Mouse (Mus musculus) liver, postnatal 0 days (tissue): ENCODE data around the gene Gstt3. TPM values are rescaled to one million over a fixed set of nuclear protein-coding genes. Genes with fewer than 3 reads are reported as not detected.

Source experiments
- ATAC-seq: fragments of 200-750 bp; cut with Nextera tagmentation; 2 replicates; pipeline ENCODE4 v1.8.0; 2017; ENCODE audit warnings: mild to moderate bottlenecking, moderate library complexity
- DNase-seq: peaks from one replicate; pipeline ENCODE4 v3.0.0-alpha.2; 2016
- H3K27ac ChIP-seq: fragments of 300-500 bp; sonication (generic); 2 replicates; pipeline ENCODE4 v1.5.1; 2014; ENCODE audit warnings: antibody characterized with exemption, moderate library complexity, mild to moderate bottlenecking, low read depth
- H3K27me3 ChIP-seq: fragments of 300-500 bp; sonication (generic); 2 replicates; pipeline ENCODE4 v1.6.1; 2014; ENCODE audit warnings: low read length, control low read depth, mixed read lengths; ENCODE audit not compliant: insufficient read depth
- H3K36me3 ChIP-seq: fragments of 300-500 bp; sonication (generic); replicated peaks from 2 replicates; pipeline ENCODE4 v1.6.1; 2014; ENCODE audit warnings: mild to moderate bottlenecking, control low read depth, low read length, moderate library complexity, mixed read lengths; ENCODE audit not compliant: insufficient read depth
- H3K4me1 ChIP-seq: fragments of 300-500 bp; sonication (generic); 2 replicates; pipeline ENCODE4 v1.6.1; 2014; ENCODE audit warnings: antibody characterized with exemption, mild to moderate bottlenecking, control low read depth; ENCODE audit not compliant: insufficient read depth
- H3K4me2 ChIP-seq: fragments of 300-500 bp; sonication (generic); 2 replicates; pipeline ENCODE4 v1.6.1; 2014; ENCODE audit warnings: low read depth, mild to moderate bottlenecking, low read length, moderate library complexity, mixed read lengths
- H3K4me3 ChIP-seq: fragments of 300-500 bp; sonication (generic); 2 replicates; pipeline ENCODE4 v1.5.1; 2014; ENCODE audit warnings: low read depth, low read length
- H3K9ac ChIP-seq: fragments of 300-500 bp; sonication (generic); replicated peaks from 2 replicates; pipeline ENCODE4 v1.6.1; 2014; ENCODE audit warnings: mild to moderate bottlenecking, moderate library complexity
- H3K9me3 ChIP-seq: fragments of 300-500 bp; sonication (generic); 2 replicates; pipeline ENCODE4 v1.6.1; 2016; ENCODE audit warnings: mild to moderate bottlenecking, control low read depth, low read length, mixed read lengths
- CTCF ChIP-seq: sonication (generic); IDR thresholded peaks from 2 replicates; pipeline ENCODE4 v1.5.1; 2016; ENCODE audit warnings: antibody characterized with exemption, low read depth
- EP300 ChIP-seq: IDR thresholded peaks from 2 replicates; pipeline ENCODE4 v1.6.1; 2016; ENCODE audit warnings: antibody characterized with exemption, low read depth, mild to moderate bottlenecking
- WGBS: fragments of 180-500 bp; shearing (Covaris S2); extraction: QIAGEN DNeasy Blood & Tissue Kit; methylation state at CpG from one replicate; pipeline ENCODE4 v1.1.7; 2014; ENCODE audit not compliant: insufficient replicate concordance; 5-methylcytosine and 5-hydroxymethylcytosine counted together
- polyA plus RNA-seq: library from polyadenylated mRNA; unstranded; fragments of >200 nt; fragmentation: Nextera tagmentation; extraction: Ambion mirVana; gene quantifications from 2 replicates; pipeline ENCODE4 v1.2.1, GENCODE M21; 2015

Gene Gstt3
- polyA plus RNA-seq = 32.6 and 39.3 TPM in 2 replicates

DNA sequence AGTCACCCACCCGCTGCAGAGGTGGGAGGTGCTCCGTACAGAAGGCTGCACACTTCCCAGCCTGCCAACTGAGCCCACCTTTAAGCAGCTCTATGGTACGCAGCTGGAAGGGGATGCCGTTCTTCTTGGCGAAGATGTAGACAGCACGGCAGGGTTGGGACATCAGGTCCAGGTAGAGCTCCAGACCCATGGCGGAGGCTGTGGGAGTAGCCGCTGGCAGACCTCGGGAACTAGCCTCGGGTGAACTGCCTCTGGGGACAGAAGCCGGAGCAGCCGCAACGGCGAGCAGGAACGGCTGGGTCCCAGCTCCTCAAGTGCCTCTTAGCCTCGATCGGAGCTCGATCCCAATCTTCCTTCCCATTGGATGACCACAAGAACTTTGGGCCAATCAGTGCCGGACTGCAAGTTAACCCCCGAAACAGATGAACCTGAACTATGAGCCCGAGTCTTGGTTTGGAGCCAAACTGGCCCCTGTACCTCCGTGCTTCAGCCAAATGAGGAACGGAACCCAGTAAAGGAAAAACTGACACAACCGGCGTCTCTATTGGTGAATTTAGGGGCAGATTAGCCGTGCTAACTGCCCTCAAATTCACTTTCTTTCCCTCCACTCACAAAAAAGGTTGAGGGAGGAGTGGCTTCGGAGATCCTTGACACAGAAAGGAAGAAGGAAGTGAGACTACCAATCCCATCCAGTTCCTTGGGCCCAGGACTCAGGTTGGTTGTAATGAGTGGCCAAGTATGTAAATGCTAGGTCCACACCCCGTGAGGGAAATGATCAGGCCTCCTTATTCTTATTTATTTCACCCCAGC, at the start of gene Gstt3, which contains the start of gene Gm20441:
Gene Gstt3 (minus strand): TSS at position 646 of the 810 bp plus-strand sequence.
Gene Gm20441 (minus strand): TSS at position 186 of the 810 bp plus-strand sequence.
- Histone ChIP-seq H3K9me3 (no peaks in the 10 kb centered on the region), H3K4me1 (peaks cover 12% of the 10 kb centered on the region), H3K27me3 (peaks cover 7% of the 10 kb centered on the region; the same call in 1 of the 2 replicates)

GRCm38 (mm10) chr10:75830275-75830670, 49.1 kb upstream of the Gstt3 start:
- Histone ChIP-seq H3K4me3 (no peak overlapping the region), H3K27me3 (no peaks in the 10 kb centered on the region), H3K4me2 (no peak overlapping the region), H3K27ac (no peak overlapping the region), H3K4me1 (peaks cover 34% of the 10 kb centered on the region), H3K9ac (no peak overlapping the region), H3K9me3 (no peaks in the 10 kb centered on the region), H3K36me3 (no peaks in the 10 kb centered on the region)
- WGBS = 68% methylated on average over 2 of the region's 2 CpGs
- no peak for DNase-seq
- TF ChIP-seq CTCF (no peak), EP300 (no peak)
- no peak for ATAC-seq

More for the DNA sequence above, at the start of gene Gstt3, which contains the start of gene Gm20441:
- Histone ChIP-seq H3K4me3 (peak within 1 kb of the TSS; percentile 46), H3K36me3 (no peaks in the 10 kb centered on the region), H3K27ac (peak within 1 kb of the TSS; percentile 44), H3K9ac (peak within 1 kb of the TSS; percentile 61), H3K4me2 (peak within 1 kb of the TSS; percentile 84)
- ATAC-seq (peak; percentile 74), DNase-seq (peak; percentile 55)
- no peak for TF ChIP-seq EP300
- TF ChIP-seq CTCF = no peak
- WGBS = 1% methylated on average over 28 of the region's 28 CpGs

DNA sequence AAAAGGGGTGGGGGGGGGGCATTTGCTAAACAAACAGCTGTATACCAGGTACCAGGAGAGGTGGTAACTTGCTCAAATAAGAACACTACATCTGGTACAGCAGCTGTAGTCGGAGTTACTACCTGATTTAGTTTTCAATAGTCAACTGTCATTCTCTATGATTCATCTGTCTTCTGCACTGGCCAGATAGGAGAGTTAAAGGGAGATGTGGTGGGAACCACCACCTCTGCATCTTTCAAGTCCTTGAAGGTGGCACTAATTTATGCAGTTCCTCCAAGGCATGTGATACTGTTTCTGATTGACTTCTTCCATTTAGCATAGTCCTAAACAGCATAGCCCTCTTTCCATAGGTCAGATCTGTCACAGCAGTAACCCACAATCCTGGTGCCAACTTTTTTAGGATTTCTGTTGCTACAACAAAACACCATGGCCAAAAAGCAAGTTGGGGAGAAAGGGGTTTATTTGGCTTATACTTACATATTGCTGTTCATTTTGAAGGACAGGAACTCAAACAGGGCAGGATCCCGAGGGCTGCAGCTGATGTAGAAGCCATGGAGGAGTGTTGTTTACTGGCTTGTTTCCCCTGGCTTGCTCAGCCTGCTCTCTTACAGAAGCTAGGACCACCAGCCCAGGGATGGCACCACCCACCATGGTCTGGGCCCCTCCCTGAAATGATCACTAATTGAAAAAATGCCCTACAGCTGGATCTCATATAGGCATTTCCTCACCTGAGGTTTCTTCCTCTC, 48.5 kb upstream of the Gstt3 start:
- Histone ChIP-seq H3K27ac (no peak overlapping the region), H3K9ac (no peak overlapping the region), H3K4me2 (no peak overlapping the region), H3K9me3 (no peaks in the 10 kb centered on the region), H3K4me3 (no peak overlapping the region), H3K36me3 (no peaks in the 10 kb centered on the region), H3K27me3 (no peaks in the 10 kb centered on the region), H3K4me1 (peaks cover 29% of the 10 kb centered on the region)
- no peak for TF ChIP-seq CTCF
- no peak for TF ChIP-seq EP300
- 72% methylated on average over 2 of the region's 2 CpGs for WGBS
- ATAC-seq = no peak
- DNase-seq = no peak

- Histone ChIP-seq H3K9me3 (no peaks in the 10 kb centered on the region), H3K27ac (peak overlapping the region; percentile 44), H3K4me2 (no peak overlapping the region), H3K4me3 (no peak overlapping the region), H3K36me3 (no peaks in the 10 kb centered on the region), H3K27me3 (no peaks in the 10 kb centered on the region), H3K9ac (no peak overlapping the region), H3K4me1 (peaks cover 19% of the 10 kb centered on the region)
- TF ChIP-seq EP300 (no peak), CTCF (no peak)
- DNase-seq = peak; percentile 48
- ATAC-seq = peak; percentile 52; the same call in 1 of the 2 replicates
Observed at GRCm38 (mm10) chr10:75828500-75828931, 47.3 kb upstream of the Gstt3 start.

DNA sequence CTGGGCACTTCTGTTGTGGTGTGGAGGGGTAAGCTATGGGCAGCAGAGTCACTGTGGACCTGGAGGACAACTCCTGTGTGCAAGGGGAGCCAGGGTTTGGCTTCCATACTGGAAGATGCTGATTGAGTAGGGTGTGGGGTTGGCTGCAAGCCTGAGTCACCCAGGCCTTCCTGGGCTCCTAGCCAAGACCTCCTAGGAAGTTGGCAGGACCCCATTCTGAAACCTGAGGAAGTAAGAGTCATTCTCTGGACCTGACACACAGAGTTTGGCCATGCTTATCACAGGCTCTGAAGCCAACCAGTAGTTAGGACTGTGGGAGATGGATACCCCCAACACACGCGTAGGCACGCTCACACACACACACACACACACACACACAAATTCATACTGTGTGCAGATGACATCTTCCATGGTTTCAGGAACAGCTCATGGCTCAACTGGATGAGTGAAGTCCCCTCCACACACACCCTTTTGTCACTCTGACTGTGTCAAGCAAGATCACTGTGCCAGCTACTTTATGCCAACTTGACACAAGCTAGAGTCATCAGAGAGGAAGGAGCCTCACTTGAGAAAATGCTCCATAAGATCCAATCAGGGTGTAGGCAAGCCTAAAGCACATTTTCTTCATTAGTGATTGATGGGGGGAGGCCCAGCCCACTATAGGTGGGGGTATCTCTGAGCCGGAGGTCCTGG, 46.6 kb upstream of the Gstt3 start:
- Histone ChIP-seq H3K4me1 (peaks cover 14% of the 10 kb centered on the region; the same call in 1 of the 2 replicates), H3K27me3 (no peaks in the 10 kb centered on the region), H3K27ac (peak overlapping the region; percentile 44; the same call in 1 of the 2 replicates), H3K9ac (no peak overlapping the region), H3K9me3 (no peaks in the 10 kb centered on the region), H3K36me3 (no peaks in the 10 kb centered on the region), H3K4me3 (no peak overlapping the region), H3K4me2 (no peak overlapping the region)
- 86% methylated on average over 4 of the region's 4 CpGs for WGBS
- ATAC-seq (no peak), DNase-seq (no peak)
- TF ChIP-seq CTCF (no peak), EP300 (no peak)
